Mouse (Mus musculus): Measurements from ENCODE around the gene Nrp2.
A peak's percentile ranks its signal among the peaks of the same experiment; 100 is the strongest.

The Nrp2 gene

DNA sequence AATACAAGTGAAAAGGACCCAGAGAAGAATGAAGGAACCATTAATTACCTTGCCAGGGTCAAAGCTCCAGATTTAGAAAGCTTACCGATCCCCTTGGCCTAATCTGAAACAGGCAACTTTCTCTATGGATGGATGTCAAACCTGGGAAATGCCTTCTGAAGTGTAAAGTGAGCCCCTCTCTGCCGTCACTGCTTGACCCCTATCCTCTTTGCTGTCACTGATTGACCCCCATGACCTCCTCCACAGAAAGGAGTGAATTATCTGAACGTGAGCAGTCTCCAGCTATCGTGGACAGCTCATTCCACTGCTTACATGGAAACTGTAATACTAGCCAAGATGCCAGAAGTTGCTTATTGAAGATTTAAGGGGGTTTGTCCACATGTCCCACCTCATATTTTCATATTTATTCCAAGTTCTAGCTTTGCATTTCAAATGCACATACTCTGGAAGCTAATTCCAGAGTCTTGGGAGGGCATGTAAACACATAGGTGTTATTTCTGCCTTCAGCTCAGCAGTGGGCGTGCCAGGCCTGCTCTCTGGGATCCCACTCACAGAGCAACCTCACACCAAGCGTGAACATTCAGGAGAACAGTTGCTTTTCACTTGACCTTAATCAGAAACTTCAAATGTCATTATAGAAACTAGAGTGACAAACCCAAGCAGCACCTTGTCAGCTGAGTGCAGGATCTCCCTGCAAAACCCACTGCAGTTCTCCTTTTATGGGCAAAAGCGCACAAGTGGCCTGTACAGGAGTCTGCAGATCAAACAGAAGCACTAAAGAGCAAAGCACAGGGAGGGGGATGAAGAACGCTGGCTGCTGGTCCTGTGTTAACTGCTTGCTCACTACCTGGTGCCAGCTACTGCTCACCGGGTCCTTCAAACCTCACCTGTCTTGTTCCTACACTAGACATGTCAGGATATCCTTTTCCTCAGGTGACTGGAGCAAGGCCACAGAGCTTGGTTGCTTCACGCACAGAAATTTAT is 109.9 kb downstream of the Nrp2 start:
- DNase-seq (ENCODE audit: low spot score in 2 of 2): no peak

GRCm38 (mm10) chr1:62813938-62814337 is 110.9 kb downstream of the Nrp2 start:
- DNase-seq (ENCODE audit: low spot score in 2 of 2): no peak

- DNase-seq (ENCODE audit: low spot score in 2 of 2): no peak
Measured at GRCm38 (mm10) chr1:62817566-62817965, 114.5 kb downstream of the Nrp2 start.

- DNase-seq (ENCODE audit: low spot score in 2 of 2): no peak
Measured at GRCm38 (mm10) chr1:62820170-62820569, 117.1 kb downstream of the Nrp2 start.

- no peak for DNase-seq (ENCODE audit: low spot score in 2 of 2)
Measured at GRCm38 (mm10) chr1:62821509-62822398, 118.7 kb downstream of the Nrp2 start.

DNA sequence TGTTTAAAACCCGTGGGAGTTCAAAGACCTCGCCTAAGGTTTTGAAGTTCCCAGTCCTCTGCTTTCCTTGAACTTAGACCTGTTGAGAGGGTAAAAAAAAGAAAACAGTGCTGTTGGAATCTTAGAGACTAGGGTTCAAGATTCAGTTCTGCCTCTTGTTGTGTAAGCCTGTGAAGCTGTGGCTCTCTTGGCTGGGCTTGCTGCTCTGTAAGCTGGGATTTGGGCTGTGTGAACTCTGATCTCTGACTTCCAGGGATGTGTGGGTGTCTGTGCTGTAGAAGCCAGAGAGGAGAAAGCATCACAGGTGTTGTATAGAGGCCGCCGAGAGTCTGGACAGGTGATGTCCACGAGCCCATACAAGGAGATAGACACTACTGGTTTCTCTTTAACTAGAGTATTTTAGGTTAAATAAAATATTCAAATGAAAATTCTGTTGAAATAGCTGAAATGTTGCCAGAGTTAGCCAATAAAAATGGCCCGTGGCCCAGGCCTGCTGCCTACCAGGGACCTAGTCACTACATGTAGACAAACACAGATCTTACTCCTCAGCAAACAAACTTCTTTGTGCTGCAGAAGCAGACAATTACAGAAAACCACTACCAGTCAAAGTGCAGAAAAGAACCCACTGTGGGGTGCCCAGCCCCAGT is 120.6 kb downstream of the Nrp2 start:
- DNase-seq (ENCODE audit: low spot score in 2 of 2): peak in 1 of 2 experiments; percentile 36

DNA sequence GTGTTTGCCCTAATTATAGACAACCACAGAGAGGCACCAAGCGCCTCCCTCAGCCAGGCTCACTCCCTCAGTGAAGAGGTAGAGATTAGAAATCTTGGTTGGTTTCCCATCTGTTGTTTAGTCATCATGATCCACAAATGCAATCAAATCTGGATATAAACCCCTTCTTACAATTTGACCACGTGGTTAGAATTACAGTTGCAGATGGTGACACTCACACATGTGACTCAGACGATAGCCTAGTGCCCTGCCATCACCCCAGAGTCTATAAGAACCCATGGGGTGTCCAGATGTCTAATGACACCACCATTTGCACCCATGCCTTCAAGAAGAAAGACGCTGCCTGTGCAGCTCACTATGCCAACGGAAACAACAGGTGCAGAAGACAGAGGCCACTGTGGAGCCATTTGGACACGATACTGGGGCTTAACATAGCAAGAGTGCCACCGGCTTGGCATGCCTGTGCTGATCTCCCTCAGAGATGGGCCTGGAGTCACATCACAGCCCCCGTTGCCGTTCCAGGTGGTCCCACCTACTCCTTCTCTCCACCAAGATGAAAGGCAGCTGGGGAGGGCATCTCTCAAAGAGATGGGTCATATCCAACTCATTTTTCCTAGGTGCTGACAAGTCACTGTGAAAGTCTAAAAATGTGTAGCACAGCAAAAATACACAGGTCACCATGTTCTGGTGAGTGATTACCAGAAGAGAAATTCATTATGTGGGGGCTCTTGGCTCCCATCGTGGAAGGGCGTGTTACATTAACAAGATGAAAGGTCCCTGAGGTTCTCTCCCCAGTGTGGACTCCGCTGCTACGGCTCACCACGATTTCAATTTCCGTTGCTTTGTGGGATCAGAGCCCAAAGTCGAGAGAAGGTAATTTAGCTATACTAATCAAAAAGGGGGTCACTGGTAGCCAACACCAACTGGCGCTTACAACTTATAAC is 123.0 kb downstream of the Nrp2 start:
- no peak for DNase-seq (ENCODE audit: low spot score in 2 of 2)

- DNase-seq (ENCODE audit: low spot score in 2 of 2): no peak
Measured at GRCm38 (mm10) chr1:62827316-62827715, 124.2 kb downstream of the Nrp2 start.

- no peak for DNase-seq (ENCODE audit: low spot score in 2 of 2)
Measured at GRCm38 (mm10) chr1:62828156-62828555, 125.1 kb downstream of the Nrp2 start.

DNA sequence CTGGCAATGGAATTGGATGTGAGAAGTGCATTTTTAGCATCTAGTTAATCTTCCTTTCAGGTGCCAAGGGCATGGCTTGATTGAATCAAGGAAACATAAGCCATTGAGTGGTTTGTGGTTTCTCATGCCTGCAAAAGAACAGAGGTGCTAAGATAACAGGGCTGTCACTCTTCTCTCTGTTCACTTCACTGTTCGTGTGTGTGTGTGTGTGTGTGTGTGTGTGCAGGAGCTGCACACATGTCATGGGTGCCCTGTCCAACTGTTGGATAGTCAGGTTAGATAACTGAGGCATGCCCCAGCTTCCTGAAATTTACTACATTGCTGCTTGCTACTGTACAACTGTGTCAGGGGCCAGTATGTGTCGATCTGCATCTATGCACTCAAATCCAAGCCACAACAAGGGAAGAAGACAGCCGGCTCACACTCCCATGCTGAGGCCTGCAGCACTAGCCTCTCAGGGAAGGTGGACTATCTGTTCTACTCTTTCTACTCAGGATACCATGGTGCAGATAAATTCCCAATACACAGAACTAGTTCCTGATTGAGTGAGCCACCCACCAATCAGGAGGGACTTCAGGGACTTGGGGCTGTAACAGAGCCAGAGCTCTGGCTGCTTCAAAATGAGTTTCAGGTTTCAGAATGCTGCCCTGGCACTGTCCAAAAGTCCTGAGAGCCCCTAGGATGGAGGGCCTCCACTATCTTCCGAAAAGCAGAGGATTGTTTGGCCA is 126.8 kb downstream of the Nrp2 start:
- no peak for DNase-seq (ENCODE audit: low spot score in 2 of 2)

- no peak for DNase-seq (ENCODE audit: low spot score in 2 of 2)
Measured at GRCm38 (mm10) chr1:62830418-62830769, 127.3 kb downstream of the Nrp2 start.

- no peak for DNase-seq (ENCODE audit: low spot score in 2 of 2)
Measured at GRCm38 (mm10) chr1:62831725-62832455, 128.8 kb downstream of the Nrp2 start.

- no peak for DNase-seq (ENCODE audit: low spot score in 2 of 2)
Measured at GRCm38 (mm10) chr1:62833356-62833755, 130.3 kb downstream of the Nrp2 start.

DNA sequence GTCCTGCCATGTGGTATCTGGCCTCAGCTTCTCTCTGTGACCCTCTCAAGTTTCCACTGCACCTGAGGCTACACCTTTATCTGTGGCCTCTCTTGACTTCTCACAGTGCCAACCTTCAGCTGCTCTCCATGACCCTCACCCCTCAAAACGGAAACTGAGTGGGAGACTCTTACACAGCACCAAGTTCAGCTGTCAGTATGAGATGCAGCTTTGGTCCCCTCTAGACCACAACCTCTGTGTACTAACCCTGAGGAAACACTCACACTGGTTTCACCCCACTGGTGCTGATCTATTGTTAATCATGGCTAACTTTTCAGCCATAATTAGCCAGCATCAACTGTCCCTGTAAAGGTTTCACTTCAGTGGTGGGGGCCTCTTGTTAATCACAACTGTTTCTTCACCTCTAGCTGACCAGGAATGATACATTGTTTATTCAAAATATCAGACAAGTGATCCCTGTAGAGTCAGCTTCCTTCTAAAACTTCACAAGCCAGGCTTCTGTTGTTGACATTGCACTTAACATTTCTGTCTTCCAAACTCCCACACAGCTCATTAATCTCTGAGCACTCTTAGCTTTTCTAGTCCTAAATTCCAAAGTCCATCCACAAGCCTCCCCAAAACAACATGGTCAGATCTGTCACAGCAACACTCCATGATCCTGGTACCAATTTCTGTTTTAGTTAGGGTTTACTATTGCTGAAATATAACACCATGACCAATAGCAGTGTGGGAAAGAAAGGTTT is 131.5 kb downstream of the Nrp2 start:
- DNase-seq (ENCODE audit: low spot score in 2 of 2): no peak

- no peak for DNase-seq (ENCODE audit: low spot score in 2 of 2)
Measured at GRCm38 (mm10) chr1:62838083-62838482, 135.0 kb downstream of the Nrp2 start.

DNA sequence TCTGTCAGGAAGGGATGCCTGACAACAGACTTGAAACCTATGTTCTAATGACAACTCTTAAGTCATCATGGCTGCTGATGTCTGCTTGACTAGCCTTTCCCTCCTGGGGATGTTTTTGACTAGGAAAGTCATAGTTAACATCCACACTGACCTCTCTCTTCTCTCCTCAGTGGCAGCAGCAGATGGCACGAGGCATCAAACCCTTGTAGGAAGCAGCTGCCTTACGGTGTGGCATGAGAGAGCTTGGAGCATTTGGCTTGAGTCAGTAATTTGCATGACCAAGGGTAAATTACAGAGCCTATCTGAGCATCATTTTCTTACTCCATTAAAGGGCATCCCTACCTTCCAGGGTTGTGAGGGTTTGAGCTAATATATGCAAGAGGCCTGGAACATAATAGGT is 135.5 kb downstream of the Nrp2 start:
- DNase-seq (ENCODE audit: low spot score in 2 of 2): no peak

DNA sequence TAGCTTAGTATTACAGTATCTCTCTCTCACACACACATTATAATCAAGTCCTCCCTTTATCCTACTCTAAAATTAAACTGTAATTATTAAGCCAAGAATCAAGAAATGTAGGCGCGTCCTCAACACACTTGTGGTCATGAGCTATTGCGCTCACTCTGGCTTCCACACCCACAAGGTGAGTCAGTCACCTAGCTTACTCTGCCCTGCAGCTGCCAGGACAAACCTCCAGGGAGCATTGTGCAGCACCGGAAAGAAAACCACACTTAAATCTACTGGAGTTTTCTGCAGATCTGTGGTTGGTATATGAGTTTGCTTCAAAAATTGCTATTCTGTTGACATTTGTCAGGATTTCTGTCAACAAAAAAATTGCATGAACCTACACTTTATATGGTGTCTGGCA is 140.1 kb downstream of the Nrp2 start:
- DNase-seq (ENCODE audit: low spot score in 2 of 2): no peak

- DNase-seq (ENCODE audit: low spot score in 2 of 2): no peak
Measured at GRCm38 (mm10) chr1:62850990-62851940, 148.2 kb downstream of the Nrp2 start.
